Mouse (Mus musculus) thymus, adult 2 months (tissue): Measurements from ENCODE around the gene Smyd1. TPM values are rescaled to one million over a fixed set of nuclear protein-coding genes. Genes with fewer than 3 reads are reported as not detected.

Experiments used
- DNase-seq: peaks from one replicate; pipeline ENCODE4 v3.0.0; 2021
- H3K27ac ChIP-seq: fragments of 200-500 bp; 2 replicates; pipeline ENCODE4 v1.5.1; 2012; ENCODE audit warnings: low read length, control low read depth; ENCODE audit not compliant: control insufficient read depth, insufficient read depth
- H3K27me3 ChIP-seq: fragments of 200-500 bp; 2 replicates; pipeline ENCODE4 v1.6.1; 2012; ENCODE audit warnings: mild to moderate bottlenecking, low read length, moderate library complexity, mixed read lengths; ENCODE audit not compliant: control insufficient read depth, insufficient read depth
- H3K36me3 ChIP-seq: fragments of 200-500 bp; 2 replicates; pipeline ENCODE4 v1.6.1; 2012; ENCODE audit warnings: mild to moderate bottlenecking, low read length, moderate library complexity; ENCODE audit not compliant: control insufficient read depth, insufficient read depth
- H3K4me1 ChIP-seq: fragments of 200-500 bp; replicated peaks from 2 replicates; pipeline ENCODE4 v1.6.1; 2012; ENCODE audit warnings: low read length; ENCODE audit not compliant: control insufficient read depth, insufficient read depth
- H3K4me3 ChIP-seq: fragments of 200-500 bp; 2 replicates; pipeline ENCODE4 v1.5.1; 2012; ENCODE audit warnings: mild to moderate bottlenecking, low read length, control low read depth, moderate library complexity; ENCODE audit not compliant: control insufficient read depth, insufficient read depth
- CTCF ChIP-seq: fragments of 200-500 bp; IDR thresholded peaks from 2 replicates; pipeline ENCODE4 v1.5.1; 2012; ENCODE audit warnings: mild to moderate bottlenecking, control low read depth, low read length, moderate library complexity, borderline replicate concordance; ENCODE audit not compliant: control insufficient read depth, poor library complexity, insufficient read depth; ENCODE audit errors: extremely low read depth
- POLR2A ChIP-seq: fragments of 200-500 bp; IDR thresholded peaks from 2 replicates; pipeline ENCODE4 v1.6.1; 2012; ENCODE audit warnings: mild to moderate bottlenecking, low read length, control low read depth, moderate library complexity; ENCODE audit not compliant: control insufficient read depth, poor library complexity, insufficient read depth; ENCODE audit errors: extremely low read depth
- WGBS: fragments of 180-500 bp; shearing (Covaris S2); methylation state at CpG from one replicate; pipeline ENCODE4 v1.1.7; 2018; 5-methylcytosine and 5-hydroxymethylcytosine counted together
- polyA plus RNA-seq: library from polyadenylated mRNA; depleted of rRNA; stranded (reverse); fragments of >200 nt; gene quantifications from 2 replicates; pipeline ENCODE4 v1.2.3, GENCODE M21; 2012

Smyd1 gene
- polyA plus RNA-seq, 1 experiment: 15.1 TPM

DNA sequence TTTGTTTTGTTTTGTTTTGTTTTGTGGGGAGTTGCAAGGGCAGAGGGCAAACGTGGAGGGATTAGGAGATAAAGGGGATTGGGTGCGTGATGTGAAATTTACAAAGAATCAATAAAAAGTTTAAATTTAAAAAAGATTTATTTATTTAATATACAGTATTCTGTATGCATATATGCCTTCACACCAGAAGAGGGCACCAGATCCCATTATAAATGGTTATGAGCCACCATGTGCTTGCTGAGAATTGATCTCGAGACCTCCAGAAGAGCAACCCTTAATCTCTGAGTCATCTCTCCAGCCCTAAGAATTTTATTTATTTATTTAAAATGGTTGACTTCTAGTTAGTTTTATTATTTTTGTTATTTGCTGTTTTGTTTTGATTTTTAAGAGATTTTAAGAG is 78.8 kb downstream of the Smyd1 start:
- Histone ChIP-seq H3K27ac (no peak overlapping the region), H3K36me3 (no peaks in the 10 kb centered on the region), H3K4me3 (no peak overlapping the region), H3K4me1 (no peaks in the 10 kb centered on the region), H3K27me3 (no peaks in the 10 kb centered on the region)
- 86% methylated on average over 3 of the region's 3 CpGs for WGBS
- TF ChIP-seq POLR2A: no peak
- TF ChIP-seq CTCF: no peak
- DNase-seq: no peak

DNA sequence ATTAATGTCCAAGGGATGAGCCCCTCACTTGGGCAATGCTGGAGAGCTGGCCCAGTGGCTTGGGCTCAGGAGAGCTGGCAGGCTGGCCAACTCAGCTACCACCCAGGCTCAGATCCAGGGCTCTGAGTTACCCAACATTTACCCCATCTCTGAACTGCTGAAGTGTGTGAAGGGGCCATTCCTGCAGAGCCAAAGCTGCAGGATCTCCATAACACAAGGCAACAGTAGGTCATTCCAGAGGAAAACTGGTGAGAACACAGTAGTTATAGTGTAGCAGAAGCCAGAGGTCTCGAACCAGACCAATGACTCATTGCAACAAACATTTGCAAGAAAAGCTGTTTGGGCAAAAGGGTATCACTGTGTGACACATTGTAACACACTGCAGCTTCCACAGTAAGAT is 79.2 kb downstream of the Smyd1 start:
- DNase-seq: no peak
- WGBS: 91% methylated on average over 1 of the region's 1 CpGs
- H3K27me3 ChIP-seq: no peaks in the 10 kb centered on the region
- H3K36me3 ChIP-seq: no peaks in the 10 kb centered on the region
- no peak for TF ChIP-seq POLR2A
- TF ChIP-seq CTCF: no peak
- no peaks in the 10 kb centered on the region for H3K4me1 ChIP-seq
- H3K27ac ChIP-seq: no peak overlapping the region
- H3K4me3 ChIP-seq: no peak overlapping the region

DNA sequence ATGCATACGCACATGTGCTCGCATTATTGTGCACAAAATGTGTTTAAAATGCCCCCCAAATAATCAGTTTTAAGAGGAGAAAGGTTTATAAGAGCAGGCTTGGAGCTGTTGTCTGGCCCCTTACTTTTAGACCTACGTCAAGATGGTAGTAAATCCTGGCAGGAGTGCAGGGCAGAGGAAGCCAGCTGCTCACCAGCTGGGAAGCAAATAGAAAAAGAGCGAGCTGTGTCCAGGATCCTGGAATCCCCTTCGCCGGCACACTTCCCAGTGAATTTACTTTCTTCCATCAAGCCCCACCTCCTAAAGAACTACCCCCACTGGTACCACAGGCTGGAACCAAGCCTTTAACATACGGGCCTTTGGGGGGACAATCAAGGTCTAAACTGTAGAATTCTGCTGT is 81.2 kb downstream of the Smyd1 start:
- Histone ChIP-seq H3K36me3 (no peaks in the 10 kb centered on the region), H3K27me3 (no peaks in the 10 kb centered on the region), H3K4me3 (no peak overlapping the region), H3K4me1 (no peaks in the 10 kb centered on the region), H3K27ac (no peak overlapping the region)
- WGBS: 95% methylated on average over 7 of the region's 7 CpGs
- TF ChIP-seq POLR2A (no peak), CTCF (no peak)
- no peak for DNase-seq

- Histone ChIP-seq H3K36me3 (no peaks in the 10 kb centered on the region), H3K27me3 (no peaks in the 10 kb centered on the region), H3K27ac (no peak overlapping the region), H3K4me3 (no peak overlapping the region), H3K4me1 (no peaks in the 10 kb centered on the region)
- WGBS: 96% methylated on average over 26 of the region's 26 CpGs
- TF ChIP-seq POLR2A (no peak), CTCF (no peak)
- no peak for DNase-seq
Observed at GRCm38 (mm10) chr6:71239069-71239750, 82.8 kb downstream of the Smyd1 start.

DNA sequence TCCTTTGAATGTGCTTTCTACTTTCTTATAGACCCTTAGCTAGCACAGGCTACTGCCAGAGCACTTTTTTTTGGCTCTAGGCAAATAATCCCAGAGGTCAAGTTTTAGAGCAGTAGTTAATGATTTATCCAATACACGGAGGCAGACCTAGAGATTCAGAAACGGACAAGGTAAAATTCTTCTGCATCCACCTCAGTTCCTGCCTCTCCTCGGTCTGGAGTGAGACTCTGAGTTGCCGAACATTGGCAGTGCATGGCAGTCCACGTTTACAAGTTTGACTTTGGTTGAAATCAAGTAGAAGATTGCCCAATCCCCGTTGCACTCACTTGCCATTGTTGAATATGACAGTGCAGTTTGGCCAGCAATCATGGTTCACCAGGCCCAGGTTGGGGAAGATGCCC is 85.0 kb downstream of the Smyd1 start:
- Histone ChIP-seq H3K4me3 (no peak overlapping the region), H3K4me1 (no peaks in the 10 kb centered on the region), H3K36me3 (no peaks in the 10 kb centered on the region), H3K27ac (no peak overlapping the region), H3K27me3 (no peaks in the 10 kb centered on the region)
- 96% methylated on average over 6 of the region's 6 CpGs for WGBS
- TF ChIP-seq CTCF (no peak), POLR2A (no peak)
- DNase-seq: no peak

DNA sequence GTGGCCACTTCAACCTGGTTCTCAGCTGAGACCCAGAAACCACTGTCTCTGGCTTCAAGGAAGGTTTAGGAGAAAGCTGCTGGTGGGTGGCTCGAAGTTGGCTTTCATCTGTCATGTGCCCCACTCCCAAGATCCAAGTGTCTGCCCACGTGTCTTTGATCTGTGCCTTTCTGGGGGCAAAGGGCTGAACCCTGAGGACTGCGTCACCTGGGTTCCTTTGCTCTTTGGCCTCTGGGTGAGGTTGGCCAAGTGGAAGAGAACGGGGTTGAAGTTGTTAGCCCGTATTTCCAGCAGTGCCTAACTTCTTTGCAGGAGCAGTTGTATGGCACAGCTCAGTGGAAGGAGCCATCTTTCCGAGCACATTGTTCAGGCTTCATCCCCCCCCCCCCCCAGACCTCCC is 85.5 kb downstream of the Smyd1 start:
- TF ChIP-seq POLR2A: no peak
- TF ChIP-seq CTCF: no peak
- H3K4me1 ChIP-seq: no peaks in the 10 kb centered on the region
- no peak for DNase-seq
- H3K36me3 ChIP-seq: no peaks in the 10 kb centered on the region
- no peak overlapping the region for H3K4me3 ChIP-seq
- 71% methylated on average over 6 of the region's 6 CpGs for WGBS
- no peak overlapping the region for H3K27ac ChIP-seq
- H3K27me3 ChIP-seq: no peaks in the 10 kb centered on the region

DNA sequence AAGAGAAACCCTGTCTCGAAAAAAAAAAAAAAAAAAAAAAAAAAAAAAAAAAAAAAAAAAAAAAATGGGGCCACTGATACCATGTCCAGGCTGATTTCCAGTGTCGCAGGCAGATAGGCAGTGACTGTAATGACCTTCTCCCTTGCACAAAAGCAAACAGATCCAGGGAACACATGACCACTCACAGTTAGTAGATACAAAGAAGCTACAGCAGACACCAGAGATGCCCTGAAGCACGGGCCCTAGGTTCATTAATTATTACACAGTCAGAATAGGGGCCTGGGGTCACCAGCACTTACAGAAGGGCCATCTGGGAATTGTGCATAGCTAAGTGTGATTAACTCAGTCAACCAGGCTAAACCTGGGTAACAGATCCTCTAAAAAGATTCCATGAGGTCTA is 86.1 kb downstream of the Smyd1 start:
- Histone ChIP-seq H3K27ac (no peak overlapping the region), H3K36me3 (no peaks in the 10 kb centered on the region), H3K4me1 (no peaks in the 10 kb centered on the region), H3K27me3 (no peaks in the 10 kb centered on the region), H3K4me3 (no peak overlapping the region)
- DNase-seq: no peak
- WGBS: 85% methylated on average over 3 of the region's 3 CpGs
- TF ChIP-seq POLR2A (no peak), CTCF (no peak)
